ENCODE assay signal across 13 mouse cellular contexts in the genomic region with DNA sequence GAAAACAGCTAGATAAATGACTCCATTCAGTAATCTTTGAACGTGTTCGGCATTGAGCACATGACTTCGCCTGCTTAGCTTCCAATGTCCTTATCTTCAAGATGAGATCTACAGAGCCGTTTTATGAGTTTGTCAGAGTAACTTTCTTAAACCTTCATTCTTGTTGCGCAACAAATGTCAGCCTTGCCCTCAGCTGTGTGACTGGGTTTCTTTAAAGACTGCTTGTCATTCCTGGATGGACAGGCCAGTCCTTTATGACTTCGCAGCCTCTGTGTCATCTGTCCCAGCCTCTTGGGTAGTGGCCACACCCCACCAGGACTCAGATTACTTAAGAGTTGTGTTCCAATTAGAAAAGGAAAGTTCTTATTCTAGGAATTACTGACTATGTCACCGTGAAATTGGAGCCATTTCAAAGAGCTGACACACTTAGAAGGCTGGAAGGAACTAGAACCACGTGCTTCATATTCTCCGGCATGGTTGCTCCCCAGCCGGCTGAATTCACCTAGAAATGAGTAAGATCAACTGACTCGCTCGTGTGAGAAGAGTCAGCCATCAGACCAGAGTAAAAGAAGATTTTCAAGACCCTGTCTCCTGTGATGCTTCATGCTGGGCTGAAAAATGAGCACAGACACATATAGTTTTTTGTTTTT. TPM values are rescaled to one million over a fixed set of nuclear protein-coding genes. Genes with fewer than 3 reads are reported as not detected.
DNase-seq lines count a peak whose midpoint lies in the region; ATAC-seq and TF ChIP-seq lines count a peak whose summit lies in the region.
"Had no signal": no experiment of that assay in that cellular context is flagged by ENCODE, and none has a peak within 500 bp of the region (broad histone marks: within the 10 kb centered on the region; RNA-seq: fewer than 3 reads in every experiment).

No protein-coding gene starts in this region.

- H3K9ac ChIP-seq in hindbrain, embryonic 14.5 days: no peak overlapping the region
- H3K9ac ChIP-seq: liver, embryonic 12.5 days; midbrain, embryonic 12.5 days had no signal

- H3K36me3 ChIP-seq in heart, embryonic 10.5 days: no peaks in the 10 kb centered on the region
- H3K36me3 ChIP-seq in C2C12 (ENCODE audit: control insufficient read depth, insufficient read depth): no peaks in the 10 kb centered on the region
- no peaks in the 10 kb centered on the region for H3K36me3 ChIP-seq in macrophage (ENCODE audit: inconsistent target)
- no peaks in the 10 kb centered on the region for H3K36me3 ChIP-seq in hindbrain, embryonic 14.5 days (replicated peaks; ENCODE audit: control insufficient read depth, insufficient read depth)
- H3K36me3 ChIP-seq: liver, embryonic 12.5 days; midbrain, embryonic 12.5 days had no signal

- no peak overlapping the region for H3ac ChIP-seq in C2C12 (ENCODE audit: control insufficient read depth, insufficient read length, low read depth)

- H3K4me2 ChIP-seq in hindbrain, embryonic 14.5 days (replicated peaks): no peak overlapping the region
- H3K4me2 ChIP-seq: liver, embryonic 12.5 days; midbrain, embryonic 12.5 days had no signal

- no peak overlapping the region for H3K4me3 ChIP-seq in heart, embryonic 10.5 days
- H3K4me3 ChIP-seq in C2C12 (ENCODE audit: insufficient read depth, poor library complexity, severe bottlenecking): no peak overlapping the region
- H3K4me3 ChIP-seq in macrophage (ENCODE audit: inconsistent target): no peak overlapping the region
- no peak overlapping the region for H3K4me3 ChIP-seq in hindbrain, embryonic 14.5 days (replicated peaks; ENCODE audit: low read length)
- H3K4me3 ChIP-seq: liver, embryonic 12.5 days; midbrain, embryonic 12.5 days had no signal

- peaks cover 11% of the 10 kb centered on the region for H3K4me1 ChIP-seq in heart, embryonic 10.5 days
- H3K4me1 ChIP-seq in hindbrain, embryonic 14.5 days (replicated peaks; ENCODE audit: control insufficient read depth, insufficient read depth, low read length): no peaks in the 10 kb centered on the region; the same call in 1 of the 2 replicates

- peak; percentile 11 for DNase-seq in heart, adult 8-10 months (ENCODE audit: low spot score)
- DNase-seq in heart, embryonic 10.5 days (ENCODE audit: low spot score): no peak
- DNase-seq in adrenal gland, adult 8-10 months: peak; percentile 40
- no peak for DNase-seq in adipocyte (ENCODE audit: low spot score)
- DNase-seq in ovary, postnatal 36 days (ENCODE audit: low spot score): no peak
- DNase-seq in hindbrain, embryonic 14.5 days (ENCODE audit: low spot score): no peak
- DNase-seq: gastrocnemius, postnatal 14 days; heart, postnatal 4 days had no signal

- peaks cover 74% of the 10 kb centered on the region for H3K27me3 ChIP-seq in heart, embryonic 10.5 days (ENCODE audit: insufficient read depth, poor library complexity, severe bottlenecking)
- no peaks in the 10 kb centered on the region for H3K27me3 ChIP-seq in C2C12 (ENCODE audit: control insufficient read depth, insufficient read depth, insufficient read length)
- H3K27me3 ChIP-seq in hindbrain, embryonic 14.5 days (ENCODE audit: control insufficient read depth, insufficient read depth, low read length): 0 out of 2 replicates have a peak, but pooled peaks cover 3% of the 10 kb centered on the region
- H3K27me3 ChIP-seq: midbrain, embryonic 12.5 days; Patski had no signal

- no peaks in the 10 kb centered on the region for H3K79me3 ChIP-seq in C2C12 (ENCODE audit: low read depth)

- no peaks in the 10 kb centered on the region for H3K79me2 ChIP-seq in C2C12 (ENCODE audit: control insufficient read depth, insufficient read depth)
- H3K79me2 ChIP-seq in macrophage (ENCODE audit: inconsistent target): no peaks in the 10 kb centered on the region

- 79% methylated on average over 12 of the region's 12 CpGs for WGBS in heart, embryonic 10.5 days
- 22% methylated on average over 12 of the region's 12 CpGs for WGBS in macrophage (ENCODE audit: missing documents)
- WGBS in hindbrain, embryonic 14.5 days: 87% methylated on average over 12 of the region's 12 CpGs

- no peaks in the 10 kb centered on the region for H3K9me3 ChIP-seq in heart, embryonic 10.5 days
- H3K9me3 ChIP-seq in hindbrain, embryonic 14.5 days (ENCODE audit: control insufficient read depth, low read length): no peaks in the 10 kb centered on the region
- H3K9me3 ChIP-seq: liver, embryonic 12.5 days; midbrain, embryonic 12.5 days had no signal

- no peak for ATAC-seq in hindbrain, embryonic 14.5 days (ENCODE audit: low FRiP score)
- ATAC-seq: liver, embryonic 12.5 days; Patski had no signal

- no peak for TF ChIP-seq CTCF in C2C12 (IDR thresholded peaks at IDR 0.05; ENCODE audit: control insufficient read depth, insufficient read depth, insufficient read length)

- H3K27ac ChIP-seq in heart, embryonic 10.5 days: no peak overlapping the region
- peak overlapping the region; percentile 10; the same call in 1 of the 2 replicates for H3K27ac ChIP-seq in macrophage
- H3K27ac ChIP-seq in hindbrain, embryonic 14.5 days: no peak overlapping the region
- H3K27ac ChIP-seq: liver, embryonic 12.5 days; midbrain, embryonic 12.5 days had no signal

TF ChIP-seq in C2C12, 6 proteins besides CTCF, POLR2A, EP300 and RAD21:
- TF ChIP-seq FOSL1 (IDR thresholded peaks at IDR 0.05; ENCODE audit: insufficient read depth, low read length, poor library complexity, severe bottlenecking) (no peak), MYOD1 (IDR thresholded peaks at IDR 0.05; ENCODE audit: control insufficient read depth, insufficient read length, low read depth) (no peak), MYOG (IDR thresholded peaks at IDR 0.05; ENCODE audit: control insufficient read depth, extremely low read depth, insufficient read length) (no peak), CEBPB (IDR thresholded peaks at IDR 0.05; ENCODE audit: low read depth) (peak; percentile 99), USF1 (IDR thresholded peaks at IDR 0.05; ENCODE audit: low read depth) (peak; percentile 55), MAX (IDR thresholded peaks at IDR 0.05) (peak; percentile 51)

RNA-seq across cellular contexts. Expression of gene Kras, which starts 24.1 kb away (rescaled TPM):
- total RNA-seq in heart, adult 8-10 months (2022): 10 to 100 TPM; 25.1 to 35.9 (median 30.6) TPM
- polyA plus RNA-seq in heart, embryonic 10.5 days (2016; fragmentation: Nextera tagmentation; extraction: Ambion mirVana): 45.2 and 70.6 TPM in 2 replicates
- polyA plus RNA-seq in C2C12 (2012; fragmentation: generic; extraction: Trizol) (17.8 TPM), macrophage (2018) (23.9 to 41.6 TPM (median 40.7 TPM) in 3 replicates)
- total RNA-seq in adrenal gland, adult 8-10 months (2022): 10 to 100 TPM; 31.4 to 44.2 (median 42.8) TPM
- total RNA-seq in macrophage (2018; cell fraction: chromatin; rRNA removed): 10 to 100 TPM; 12.7 to 85.6 (median 44.3) TPM
- 10 to 100 TPM; 21.0 to 48.1 (median 32.3) TPM for total RNA-seq in macrophage (2018; cell fraction: cytosol; rRNA removed)
- total RNA-seq in macrophage (2018; cell fraction: nucleus; rRNA removed): 10 to 100 TPM; 16.9 to 76.7 (median 43.1) TPM
- polyA plus RNA-seq in hindbrain, embryonic 14.5 days (2014; fragmentation: Nextera tagmentation; extraction: Ambion mirVana): 109 and 115 TPM in 2 replicates

Comparison
In these comparisons a context has a peak if more than half of its experiments do, and no peak if none do; other contexts are left out.
1. DNase-seq: peak in heart, adult 8-10 months (single experiment) and adrenal gland, adult 8-10 months (single experiment); none in heart, embryonic 10.5 days (single experiment), adipocyte (single experiment), ovary, postnatal 36 days (single experiment) and hindbrain, embryonic 14.5 days (single experiment).